Mouse (Mus musculus) gastrocnemius, adult 18-20 months (tissue): ENCODE measurements around the gene Nt5e. TPM values are rescaled to one million over a fixed set of nuclear protein-coding genes. Genes with fewer than 3 reads are reported as not detected.
"Not testable (repeated sequence)": the region's sequence is repeated elsewhere in the genome, so short reads cannot be mapped to it uniquely, and the experiment has no call there.

Experiments
- DNase-seq: peaks from one replicate; pipeline ENCODE4 v3.0.0; 2021; ENCODE audit warnings: low spot score
- long read RNA-seq, 2 experiments: library from polyadenylated mRNA; stranded (forward); transcript quantifications; one replicate each; pipeline ENCODE4 v2.0.0; 2021
- total RNA-seq, 2 experiments: library from RNA; stranded (reverse); gene quantifications; 2 replicates each; pipeline ENCODE4 v1.2.3; 2021

Nt5e gene
- 1 to 10 TPM; 1.6 to 2.7 TPM for total RNA-seq
- long read RNA-seq, experiment 1, partial matches to known transcripts, result 0 of 1 reads
- long read RNA-seq, experiment 1, other reads (novel, unspliced or antisense), result 0 of 1 reads
- long read RNA-seq, experiment 2, partial matches to known transcripts, result 0 of 2 reads
- long read RNA-seq, experiment 2, other reads (novel, unspliced or antisense), result 0 of 2 reads

DNA sequence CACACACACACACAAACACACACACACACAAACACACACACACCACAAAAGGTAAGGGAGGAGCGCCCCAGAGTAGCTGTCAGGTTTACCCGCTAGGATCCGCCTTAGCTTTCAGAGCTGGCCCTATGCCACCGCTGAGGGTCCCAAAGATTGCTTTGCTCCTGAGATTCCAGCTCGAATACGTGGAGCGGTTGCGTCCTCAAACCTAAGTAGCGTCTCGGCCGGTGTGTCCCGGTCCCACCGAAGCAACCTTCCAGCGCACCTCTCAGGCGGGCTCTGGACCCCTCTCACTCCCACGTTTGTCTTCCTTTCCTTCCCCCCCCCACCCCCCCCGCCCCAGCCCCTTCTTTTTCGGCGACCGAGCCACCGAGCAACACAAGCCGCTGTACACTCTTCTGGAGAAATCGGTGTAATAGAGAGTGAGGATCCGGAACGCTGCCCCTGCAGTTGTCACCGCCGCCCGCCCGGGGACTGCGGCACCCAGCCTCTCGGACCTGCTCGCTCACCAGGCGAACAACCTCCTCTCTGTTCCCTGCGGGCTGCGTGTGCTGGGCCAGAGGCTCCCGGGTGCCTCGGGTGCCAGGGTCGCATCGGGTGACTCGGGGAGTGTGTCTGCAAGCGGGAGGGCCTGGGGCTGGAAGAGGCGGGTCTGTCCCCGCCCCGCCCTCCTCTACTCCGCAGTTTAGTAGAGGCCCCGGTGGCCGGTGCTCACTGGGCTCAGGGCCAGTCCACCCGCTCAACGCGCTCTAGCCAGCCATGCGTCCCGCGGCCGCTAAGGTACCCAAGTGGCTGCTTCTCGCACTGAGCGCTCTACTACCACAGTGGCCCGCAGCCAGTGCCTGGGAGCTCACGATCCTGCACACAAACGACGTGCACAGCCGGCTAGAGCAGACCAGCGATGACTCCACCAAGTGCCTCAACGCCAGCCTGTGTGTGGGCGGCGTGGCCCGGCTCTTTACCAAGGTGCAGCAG is at the start of gene Nt5e:
Gene Nt5e (plus strand): TSS at position 268 of the 972 bp plus-strand sequence.
- DNase-seq, result peak; percentile 66

DNA sequence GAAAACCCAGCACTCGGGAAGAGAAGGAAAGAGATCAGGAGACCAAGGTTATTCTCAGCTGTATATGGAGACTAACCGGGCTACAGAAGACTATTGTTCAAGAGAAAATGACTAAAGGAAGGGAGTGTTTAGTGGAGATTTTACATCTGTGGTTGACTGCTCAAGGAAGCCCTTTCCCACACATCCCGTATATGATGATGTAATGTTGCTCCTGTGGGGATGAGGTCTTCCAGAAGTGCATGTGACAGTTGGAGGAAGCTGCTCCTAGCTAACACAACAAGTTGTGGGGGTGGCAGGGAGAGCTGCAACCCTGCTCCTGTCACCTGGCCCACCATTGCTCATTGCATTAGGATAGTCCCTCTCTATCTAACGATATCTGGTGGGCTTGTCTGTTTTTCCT is 49.4 kb upstream of the Nt5e start:
- DNase-seq, result no peak

DNA sequence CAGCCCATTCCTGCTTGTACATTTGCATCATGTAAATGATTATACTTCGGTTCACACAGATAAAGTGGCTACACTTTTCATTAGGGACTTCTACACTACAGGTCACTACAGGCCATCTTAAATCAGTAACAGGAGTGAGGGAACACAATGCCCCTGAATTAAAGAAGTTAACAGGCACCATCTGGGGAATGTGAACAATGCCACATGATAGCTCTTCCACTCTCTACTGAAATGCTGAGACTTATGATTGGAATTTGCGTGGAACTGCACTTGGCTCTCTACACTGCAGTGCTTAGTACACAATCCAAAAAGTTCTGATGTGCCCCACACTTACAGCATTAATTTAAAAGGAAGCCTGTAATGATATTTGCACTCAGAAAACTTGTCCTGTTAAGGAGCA is 47.3 kb upstream of the Nt5e start:
- DNase-seq, result no peak

DNA sequence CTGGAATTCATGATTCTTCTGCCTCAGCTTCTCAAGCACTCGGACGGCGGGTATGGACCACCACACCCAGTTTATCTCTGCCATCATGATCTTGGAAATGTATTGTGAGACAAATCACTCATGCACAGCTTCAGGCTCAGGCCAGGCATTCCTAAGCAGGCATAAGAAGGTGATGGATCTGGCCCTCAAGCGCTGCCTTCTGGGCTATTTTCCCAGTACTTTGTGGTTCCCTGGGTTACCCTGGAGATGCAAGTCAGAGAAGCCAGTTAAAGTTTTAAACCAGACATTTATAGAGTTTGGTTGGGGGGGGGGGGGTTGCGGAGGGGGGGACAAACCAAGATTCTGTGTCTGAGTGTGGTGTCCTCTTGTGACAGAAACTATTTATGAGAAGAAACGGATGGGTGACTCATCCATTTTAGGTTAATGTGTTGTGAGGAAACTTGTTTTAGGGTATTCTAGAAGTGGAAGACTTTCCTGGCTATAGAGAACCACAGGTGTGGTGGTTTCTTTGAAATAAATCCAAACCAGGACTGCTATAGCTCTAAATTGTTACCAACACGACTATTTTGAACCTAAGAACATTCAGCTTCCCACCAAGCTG is 37.3 kb upstream of the Nt5e start:
- no peak for DNase-seq

DNA sequence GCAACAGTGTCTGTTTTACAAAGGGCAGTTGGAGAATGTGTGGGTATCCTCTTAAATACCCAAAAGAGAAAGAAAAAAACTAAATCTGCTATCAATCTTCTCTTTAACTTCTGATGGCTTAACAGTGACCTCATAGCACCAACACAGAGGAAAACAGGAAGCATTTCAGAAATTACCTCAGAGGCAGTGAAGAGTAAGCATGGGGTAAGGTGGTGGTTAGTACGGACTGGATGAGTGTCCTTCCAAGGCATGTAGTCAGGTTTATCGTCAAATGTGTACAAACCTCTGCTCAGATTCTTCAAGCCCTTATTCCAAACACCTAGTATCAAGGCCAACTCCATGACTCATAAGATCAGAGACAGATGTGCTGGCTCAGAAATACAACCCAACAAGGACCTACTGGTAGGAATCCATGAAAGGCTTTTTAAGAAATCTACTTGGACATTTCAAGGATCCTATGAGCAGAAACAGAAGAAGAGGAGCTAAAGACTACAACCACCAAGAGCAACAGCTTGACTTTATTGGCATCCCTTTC is 34.1 kb upstream of the Nt5e start:
- DNase-seq, result peak; percentile 7

DNA sequence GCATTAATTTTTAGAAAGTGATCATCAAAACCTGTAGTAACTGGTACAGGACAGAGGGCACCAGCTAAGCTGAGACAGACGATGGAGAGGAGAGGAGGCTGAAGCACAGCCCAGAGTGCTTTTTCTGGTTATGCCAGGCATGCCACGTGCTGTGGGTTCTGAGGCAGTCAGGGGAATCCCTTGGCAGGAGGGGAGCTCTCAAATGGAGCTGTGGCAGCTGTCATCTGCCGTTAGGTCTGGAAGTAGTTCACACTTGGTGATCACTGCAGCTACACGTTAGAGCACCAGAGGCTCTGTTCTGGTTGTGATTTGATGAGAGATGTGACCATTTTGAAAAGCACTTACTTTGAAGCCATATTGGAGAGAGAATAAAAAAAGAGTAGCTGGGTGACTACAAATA is 31.2 kb upstream of the Nt5e start:
- peak; percentile 30 for DNase-seq

DNA sequence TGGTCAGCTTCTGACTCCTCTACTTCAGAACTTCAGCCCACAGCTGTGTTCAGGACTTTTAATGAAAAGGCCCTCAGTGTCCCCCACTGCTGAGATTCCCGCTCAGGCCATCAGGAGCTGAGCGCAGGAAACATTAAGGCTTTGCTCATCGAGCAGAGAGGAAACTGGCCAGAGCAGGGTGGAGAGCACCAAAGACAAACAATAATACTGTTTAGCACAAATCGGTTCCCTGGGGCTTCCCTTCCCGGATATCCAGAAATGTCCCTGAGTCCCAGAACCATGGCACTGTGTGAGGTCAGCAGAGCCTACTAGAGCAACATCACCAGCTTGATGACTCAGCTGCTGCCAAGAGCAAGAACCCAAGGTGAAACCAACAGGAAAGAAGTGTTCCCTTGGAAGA is 30.7 kb upstream of the Nt5e start:
- DNase-seq, result no peak

DNA sequence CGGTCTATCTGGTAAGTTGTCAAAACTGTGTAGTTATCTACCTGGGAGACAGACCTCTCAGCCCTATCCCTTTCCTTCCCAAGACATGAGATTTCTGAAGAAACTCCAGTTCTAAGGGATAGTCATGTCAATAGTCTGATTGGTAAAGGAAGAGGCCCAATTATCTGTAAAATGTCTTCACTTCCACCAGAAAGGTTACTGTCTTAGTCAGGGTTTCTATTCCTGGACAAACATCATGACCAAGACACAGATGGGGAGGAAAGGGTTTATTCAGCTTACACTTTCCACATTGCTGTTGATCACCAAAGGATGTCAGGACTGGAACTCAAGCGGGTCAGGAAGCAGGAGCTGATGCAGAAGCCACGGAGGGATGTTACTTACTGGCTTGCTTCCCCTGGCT is 29.8 kb upstream of the Nt5e start:
- DNase-seq, result not testable (repeated sequence)

DNA sequence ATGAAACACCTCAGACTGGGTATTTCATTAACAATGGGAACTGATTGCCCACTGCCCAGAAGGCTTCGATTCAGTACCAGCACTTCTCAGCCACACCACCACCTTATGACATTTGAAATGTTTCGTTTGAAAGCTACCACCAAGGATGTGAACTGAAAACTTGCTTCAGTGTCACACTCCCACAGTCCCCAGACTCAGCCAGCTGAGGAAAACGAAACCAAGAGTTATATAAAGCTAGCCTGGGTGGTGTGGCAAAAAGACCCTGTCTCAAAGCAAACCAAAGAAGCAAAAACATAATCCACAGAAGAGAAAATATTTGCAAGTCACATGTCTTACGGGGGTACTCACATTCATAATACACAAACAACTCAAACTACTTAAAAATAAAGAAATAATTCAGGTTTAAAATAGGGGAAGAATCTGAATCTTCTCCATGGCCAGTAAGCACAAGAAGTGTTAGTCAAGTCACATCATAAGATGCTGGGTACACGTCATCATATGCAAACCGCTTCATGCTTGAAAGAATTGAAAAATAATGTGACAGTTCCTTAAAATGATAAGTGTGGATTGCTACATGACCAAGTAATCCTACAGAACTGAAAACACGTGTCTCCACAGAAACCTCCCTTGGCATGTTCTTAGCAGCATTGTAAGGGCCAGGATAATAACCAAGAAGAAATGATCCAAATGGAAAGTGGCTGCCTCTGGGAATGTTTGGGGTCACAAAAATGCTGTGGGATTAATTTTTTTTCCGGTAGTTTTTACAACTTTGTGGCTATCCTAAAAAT is 28.9 kb upstream of the Nt5e start:
- no peak for DNase-seq

DNA sequence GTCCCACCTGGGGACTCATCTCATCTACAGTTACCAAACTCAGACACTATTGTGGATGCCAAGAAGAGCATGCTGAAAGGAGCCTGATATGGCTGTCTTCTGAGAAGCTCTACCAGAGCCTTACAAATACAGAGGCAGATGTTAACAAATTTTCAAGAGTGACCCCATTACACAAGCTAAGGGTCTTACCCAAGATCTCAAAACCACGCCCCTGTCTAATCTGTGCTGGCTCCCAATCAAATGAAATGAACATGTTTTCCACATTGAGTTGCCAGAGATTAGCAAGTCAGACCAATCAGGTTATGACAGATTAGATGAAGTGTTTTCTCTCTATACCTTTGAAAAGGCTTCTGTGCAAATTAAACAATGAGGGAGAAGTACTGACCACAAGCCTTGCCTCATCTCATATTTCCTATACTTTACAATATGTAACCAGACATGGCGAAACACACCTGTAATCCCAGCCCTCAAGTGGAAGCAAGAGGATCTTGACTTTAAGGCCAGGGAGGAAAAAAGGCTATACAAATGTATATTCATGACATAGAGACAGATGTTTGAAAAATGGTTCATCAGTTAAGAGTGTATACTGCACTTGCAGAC is 19.9 kb upstream of the Nt5e start:
- DNase-seq, result no peak

DNA sequence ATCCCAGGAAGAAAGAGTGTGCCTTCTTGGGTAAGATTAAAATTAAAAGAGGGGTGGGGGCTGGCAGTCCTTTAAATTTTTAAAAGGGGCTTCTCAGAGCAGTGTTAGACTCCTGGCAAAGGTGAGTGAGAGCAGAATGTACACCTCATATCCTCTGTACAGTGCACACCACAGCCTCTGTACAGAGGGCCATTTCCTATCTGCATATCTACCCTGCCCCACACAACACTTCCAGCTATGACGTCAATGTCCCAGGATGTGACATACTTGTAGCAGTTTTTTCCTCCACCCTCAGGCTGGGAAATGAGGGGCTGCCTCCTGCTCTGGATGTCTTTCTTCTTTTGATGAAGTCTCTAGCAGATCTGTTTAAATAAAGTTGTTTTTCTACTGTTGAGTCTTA is 17.9 kb upstream of the Nt5e start:
- DNase-seq, result no peak

DNA sequence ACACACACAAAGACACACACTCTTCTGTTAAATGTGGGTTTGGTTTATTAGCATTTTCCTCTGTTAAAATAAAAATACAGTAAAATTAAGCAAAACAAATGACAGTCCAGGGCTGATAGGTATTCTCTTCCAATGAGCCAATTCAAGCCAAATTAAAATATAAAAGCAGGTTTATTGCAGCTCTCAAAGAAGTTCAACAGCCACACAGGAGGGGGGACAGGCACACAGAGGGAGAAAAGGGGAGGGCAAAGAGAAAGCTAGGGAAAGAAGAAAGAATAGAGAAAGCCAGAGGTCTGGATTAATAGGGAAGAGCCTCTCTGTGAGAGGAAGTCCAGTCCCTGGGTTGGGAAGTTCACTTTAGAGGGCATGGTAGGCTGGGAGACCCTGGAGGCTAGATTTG is 7.8 kb upstream of the Nt5e start:
- no peak for DNase-seq

DNA sequence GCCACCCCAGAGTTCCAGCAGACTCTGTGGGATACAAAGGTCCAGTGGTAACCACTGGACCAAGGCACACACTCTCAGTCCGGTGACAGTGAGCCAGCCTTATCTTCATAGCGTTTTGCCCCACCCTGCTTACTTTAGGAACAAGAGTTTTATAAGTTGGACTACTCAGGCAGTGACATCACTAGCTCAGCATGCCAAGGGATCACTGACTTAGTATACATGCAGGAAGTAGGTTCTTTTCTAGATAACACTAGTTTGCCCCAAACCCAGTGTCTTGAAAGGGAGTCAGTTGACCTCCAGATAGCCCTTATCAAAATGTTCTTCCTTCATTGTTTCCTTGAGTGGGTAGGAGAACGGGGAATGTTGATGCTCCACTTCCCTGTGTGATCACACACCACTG is 2.4 kb upstream of the Nt5e start:
- DNase-seq, result no peak

DNA sequence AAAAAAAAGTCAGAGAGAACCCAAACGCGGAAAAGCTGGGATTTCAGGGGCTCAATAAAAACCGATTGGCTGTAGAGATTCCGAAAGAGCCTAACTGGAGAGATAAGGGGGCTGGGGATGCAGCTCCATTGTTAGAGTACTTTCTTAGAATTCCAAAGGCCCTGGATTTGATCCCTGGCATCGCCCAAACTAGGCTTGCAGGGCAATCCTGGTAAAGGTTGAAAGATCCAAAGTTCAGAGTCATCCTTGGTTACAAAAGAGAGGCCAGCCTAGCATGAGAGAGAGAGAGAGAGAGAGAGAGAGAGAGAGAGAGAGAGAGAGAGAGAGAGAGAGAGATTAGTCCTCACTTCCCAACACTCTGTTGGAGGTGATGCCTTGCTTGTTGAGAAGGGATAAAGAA is 1.7 kb downstream of the Nt5e start:
- no peak for DNase-seq

DNA sequence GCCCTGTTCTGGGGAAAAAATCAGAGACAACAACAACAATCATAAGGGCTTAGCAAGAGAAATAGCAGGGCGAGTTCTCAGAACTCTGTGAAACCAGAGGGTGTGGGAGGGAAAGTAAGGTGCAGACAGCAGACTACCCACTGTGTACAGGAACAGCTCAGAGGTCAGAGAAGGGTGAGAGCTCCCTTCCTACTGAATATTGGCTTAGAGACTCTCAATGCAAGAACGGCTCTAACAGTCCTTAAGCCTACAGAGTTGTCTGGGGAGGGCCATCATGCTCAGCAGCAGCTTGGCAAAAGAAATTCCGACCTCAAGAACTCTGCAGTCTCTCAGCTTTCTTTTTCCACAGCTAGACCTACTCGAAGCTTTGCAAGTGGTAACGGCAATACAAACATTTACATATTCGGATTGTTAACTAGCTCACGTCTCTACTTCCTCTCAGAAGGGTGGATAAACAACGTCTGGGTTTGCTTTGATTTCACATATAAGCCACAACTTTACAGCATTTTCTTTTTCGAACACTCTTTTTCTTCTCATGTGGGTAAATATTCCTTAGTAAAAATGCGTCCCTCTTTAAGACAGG is 2.3 kb downstream of the Nt5e start:
- DNase-seq, result no peak

DNA sequence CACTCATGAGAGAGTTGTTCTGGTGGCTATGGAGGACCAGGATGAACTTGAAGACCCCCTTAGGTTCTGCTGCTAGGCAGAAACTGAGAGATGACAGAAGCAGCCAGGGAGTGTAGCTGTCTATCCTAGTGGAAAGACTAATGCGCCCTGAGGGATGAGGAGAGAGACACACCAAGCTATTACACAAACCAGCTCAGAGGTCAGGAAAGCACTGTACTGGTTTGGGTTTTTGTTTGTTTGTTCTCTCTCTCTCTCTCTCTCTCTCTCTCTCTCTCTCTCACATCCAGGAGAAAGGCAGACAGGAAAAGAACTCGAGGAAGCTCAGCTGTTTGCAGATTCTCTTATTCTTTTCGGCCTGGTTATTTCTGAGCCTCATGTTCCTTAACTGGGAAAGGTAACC is 3.3 kb downstream of the Nt5e start:
- no peak for DNase-seq

DNA sequence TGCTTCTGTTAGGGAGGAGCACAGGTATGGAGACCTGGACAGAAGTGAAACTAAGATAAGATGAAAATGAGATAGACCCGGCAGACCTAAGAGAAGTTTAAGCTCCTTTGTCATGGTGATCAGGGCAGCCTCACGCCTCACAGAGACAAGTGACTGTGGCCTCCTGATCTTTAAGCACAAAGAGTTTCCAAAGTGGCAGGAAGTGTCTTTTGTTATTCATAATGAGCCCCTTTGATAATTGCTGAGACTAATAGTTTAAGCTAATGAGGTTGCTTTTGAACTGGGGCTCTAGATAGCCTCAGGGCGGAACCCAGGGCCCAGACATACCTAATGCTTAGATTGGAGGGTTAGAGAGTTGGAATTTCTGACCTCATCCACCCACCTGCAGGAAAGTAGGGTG is 5.5 kb downstream of the Nt5e start:
- DNase-seq, result no peak

DNA sequence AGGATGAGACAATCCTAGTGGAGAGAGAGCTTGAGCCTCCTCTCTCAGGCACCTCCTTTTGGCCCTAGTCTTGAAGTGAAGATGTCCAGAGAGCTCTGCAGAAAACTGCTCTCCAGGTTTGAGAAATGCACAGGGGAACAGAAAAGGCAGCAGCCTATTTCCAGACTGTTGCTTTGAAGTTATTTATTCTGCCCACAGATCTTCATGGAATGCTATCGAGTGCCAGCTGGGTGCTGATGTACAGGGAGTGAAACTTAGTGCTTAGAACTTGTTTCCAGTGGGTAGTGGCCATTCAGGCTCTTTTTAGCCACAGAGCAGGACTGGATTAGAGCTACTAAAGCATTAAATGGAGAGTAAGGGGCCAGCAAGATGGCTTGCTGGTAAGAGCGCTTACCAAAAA is 8.8 kb downstream of the Nt5e start:
- no peak for DNase-seq

DNA sequence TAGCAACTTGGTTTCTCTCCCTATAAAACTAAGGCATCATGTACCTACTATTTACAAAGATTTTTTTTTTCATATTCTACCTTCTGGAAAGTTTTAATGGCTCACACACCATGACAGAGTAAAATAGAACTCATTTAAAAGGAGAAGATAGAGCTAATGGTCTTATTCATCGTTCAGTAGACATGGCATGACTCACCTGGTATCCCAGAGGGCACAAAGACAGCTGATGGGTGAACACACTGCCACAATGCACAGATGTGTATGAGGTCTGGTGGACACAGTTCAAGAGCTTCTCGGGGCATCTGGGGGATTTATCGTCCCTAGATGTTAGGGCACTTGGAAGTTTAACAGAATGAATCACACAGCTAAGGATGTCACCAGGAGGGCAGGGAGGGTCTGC is 13.8 kb downstream of the Nt5e start:
- no peak for DNase-seq

DNA sequence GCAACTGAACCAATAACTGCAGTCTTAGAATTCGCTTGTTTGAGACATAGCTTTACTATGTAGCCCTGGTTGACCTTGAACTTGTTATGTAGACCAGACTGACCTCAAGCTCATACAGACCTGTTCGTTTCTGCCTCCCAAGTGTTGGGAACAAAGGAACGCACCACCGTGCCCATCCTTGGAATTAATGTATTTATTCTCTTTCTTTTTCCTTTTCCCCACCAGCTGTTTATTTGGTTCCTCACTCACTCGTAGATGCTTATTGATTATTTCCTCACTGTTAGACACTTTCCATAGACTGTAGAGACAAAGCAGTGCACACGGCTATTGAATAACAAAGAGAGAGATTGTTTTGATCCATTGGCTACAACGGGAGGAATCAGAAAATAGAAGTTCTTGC is 15.2 kb downstream of the Nt5e start:
- DNase-seq, result no peak

DNA sequence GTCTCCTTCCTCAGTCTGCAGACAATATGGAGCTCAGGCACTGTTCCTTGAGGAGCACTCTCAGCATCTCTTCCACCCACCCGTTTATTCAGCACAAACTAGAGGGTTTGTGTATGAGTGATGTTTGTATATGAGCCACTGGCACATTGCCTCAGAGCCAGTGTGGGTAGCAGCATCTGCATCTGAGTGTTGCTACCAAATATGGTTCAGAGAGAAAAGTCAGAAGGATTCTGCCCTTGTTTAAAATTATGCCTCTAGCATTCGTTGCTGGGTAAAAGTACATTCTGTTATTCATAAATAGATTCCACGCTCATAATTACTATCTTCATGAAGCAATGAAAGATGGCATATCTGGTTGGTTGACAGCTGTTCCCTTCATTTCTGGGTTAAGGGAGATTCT is 15.7 kb downstream of the Nt5e start:
- no peak for DNase-seq
